Mouse (Mus musculus) C2C12 (cell line): ENCODE data around the gene Fignl1.

Experiments
- CTCF ChIP-seq: IDR thresholded peaks from one replicate; pipeline ENCODE4 v1.5.1; 2011; ENCODE audit not compliant: control insufficient read depth, insufficient read depth, insufficient read length
- MAX ChIP-seq: IDR thresholded peaks from one replicate; pipeline ENCODE4 v1.6.1; 2011; ENCODE audit warnings: mild to moderate bottlenecking, control low read depth

- TF ChIP-seq MAX = no peak
- TF ChIP-seq CTCF = no peak
These were observed 2.8 kb downstream of the Fignl1 start for GRCm38 (mm10) chr11:11805951-11806350.
